In the genomic region with DNA sequence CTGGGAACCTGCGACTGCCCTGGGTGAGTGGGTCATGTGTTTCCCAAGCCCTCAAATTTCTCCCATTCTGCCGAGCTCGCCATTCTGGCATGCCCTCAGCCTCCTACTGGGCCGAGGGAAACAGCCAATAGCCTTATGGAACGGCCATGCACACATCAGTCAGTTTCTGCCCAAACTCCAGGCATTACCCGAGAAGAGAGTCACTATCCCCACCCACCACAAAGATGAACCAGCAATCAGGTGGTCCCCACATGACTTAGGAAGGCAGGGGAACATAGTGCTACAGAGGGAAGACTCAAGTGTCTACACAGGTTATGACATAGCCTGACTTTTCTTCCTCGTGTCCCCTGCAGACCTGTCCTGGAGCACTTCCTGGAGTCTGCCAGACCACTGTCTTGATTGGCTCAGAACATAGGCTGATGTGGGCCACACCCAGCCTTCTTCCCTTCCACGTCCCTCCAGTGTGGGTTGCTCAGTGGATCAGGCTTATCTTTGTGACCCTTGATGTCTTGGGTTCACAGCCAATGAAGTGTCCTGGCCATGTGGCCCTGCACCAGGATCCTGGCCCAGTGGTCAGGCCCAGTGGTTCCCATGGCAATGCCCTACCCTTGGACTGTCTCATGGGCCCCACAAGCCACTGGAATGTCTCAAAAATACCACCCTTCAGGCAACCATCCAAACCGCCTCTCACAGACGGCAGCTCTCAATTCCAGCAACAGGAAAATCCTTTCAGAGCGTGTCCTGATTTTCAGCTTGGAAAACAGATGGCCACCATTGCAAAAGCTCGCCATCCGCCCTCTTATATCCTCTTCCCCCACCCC, we compare ENCODE assay signal across 8 mouse cellular contexts. TPM values are rescaled to one million over a fixed set of nuclear protein-coding genes. Genes with fewer than 3 reads are reported as not detected.
DNase-seq lines count a peak whose midpoint lies in the region; ATAC-seq and TF ChIP-seq lines count a peak whose summit lies in the region.

No protein-coding gene starts in this region.

- H3K27ac ChIP-seq in liver, embryonic 12.5 days, result no peak overlapping the region
- H3K27ac ChIP-seq in liver, postnatal 0 days (ENCODE audit: low read depth), result no peak overlapping the region
- peak overlapping the region; percentile 99 for H3K27ac ChIP-seq in heart, embryonic 13.5 days (replicated peaks)
- peak overlapping the region; percentile 46 for H3K27ac ChIP-seq in midbrain, embryonic 11.5 days (ENCODE audit: low read depth, low read length)

- no peak overlapping the region for H3K9ac ChIP-seq in liver, embryonic 12.5 days
- no peak overlapping the region for H3K9ac ChIP-seq in liver, postnatal 0 days (replicated peaks)
- H3K9ac ChIP-seq in heart, embryonic 13.5 days, result 0 out of 2 replicates have a peak overlapping the region, but pooled peaks have one; percentile 50
- no peak overlapping the region for H3K9ac ChIP-seq in midbrain, embryonic 11.5 days (ENCODE audit: low read length)

- H3K9me3 ChIP-seq in liver, embryonic 12.5 days (replicated peaks), result no peaks in the 10 kb centered on the region
- no peaks in the 10 kb centered on the region for H3K9me3 ChIP-seq in liver, postnatal 0 days (ENCODE audit: low read length)
- no peaks in the 10 kb centered on the region for H3K9me3 ChIP-seq in heart, embryonic 13.5 days
- no peaks in the 10 kb centered on the region for H3K9me3 ChIP-seq in midbrain, embryonic 11.5 days (ENCODE audit: control insufficient read depth, low read length)

- H3K4me3 ChIP-seq in liver, embryonic 12.5 days, result no peak overlapping the region
- no peak overlapping the region for H3K4me3 ChIP-seq in liver, postnatal 0 days (ENCODE audit: low read depth, low read length)
- no peak overlapping the region for H3K4me3 ChIP-seq in heart, embryonic 13.5 days
- no peak overlapping the region for H3K4me3 ChIP-seq in midbrain, embryonic 11.5 days (ENCODE audit: low read depth, low read length)

- H3K27me3 ChIP-seq in liver, embryonic 12.5 days (replicated peaks), result no peaks in the 10 kb centered on the region
- H3K27me3 ChIP-seq in liver, postnatal 0 days (ENCODE audit: insufficient read depth, low read length), result no peaks in the 10 kb centered on the region
- H3K27me3 ChIP-seq in heart, embryonic 13.5 days (replicated peaks), result no peaks in the 10 kb centered on the region
- no peaks in the 10 kb centered on the region; the same call in 1 of the 2 replicates for H3K27me3 ChIP-seq in midbrain, embryonic 11.5 days (ENCODE audit: control insufficient read depth, insufficient read depth, low read length)

- no peak for TF ChIP-seq CTCF in liver, postnatal 0 days (IDR thresholded peaks at IDR 0.05; ENCODE audit: low read depth)

- H3K4me2 ChIP-seq in liver, embryonic 12.5 days, result no peak overlapping the region
- no peak overlapping the region for H3K4me2 ChIP-seq in liver, postnatal 0 days (ENCODE audit: low read depth, low read length)
- H3K4me2 ChIP-seq in heart, embryonic 13.5 days, result no peak overlapping the region
- H3K4me2 ChIP-seq in midbrain, embryonic 11.5 days, result no peak overlapping the region

- ATAC-seq in liver, embryonic 12.5 days, result 0 out of 2 replicates have a peak, but pooled peaks have one; percentile 8
- ATAC-seq in liver, postnatal 0 days, result no peak
- ATAC-seq in heart, embryonic 13.5 days (ENCODE audit: extremely low read depth, insufficient number of reproducible peaks, low FRiP score, low TSS enrichment), result no peak
- ATAC-seq in midbrain, embryonic 11.5 days (ENCODE audit: low FRiP score), result no peak

- TF ChIP-seq EP300 in liver, postnatal 0 days (IDR thresholded peaks at IDR 0.05; ENCODE audit: low read depth), result no peak

- H3K36me3 ChIP-seq in liver, embryonic 12.5 days, result no peaks in the 10 kb centered on the region
- H3K36me3 ChIP-seq in liver, postnatal 0 days (replicated peaks; ENCODE audit: insufficient read depth, low read length), result no peaks in the 10 kb centered on the region
- H3K36me3 ChIP-seq in heart, embryonic 13.5 days, result no peaks in the 10 kb centered on the region
- no peaks in the 10 kb centered on the region for H3K36me3 ChIP-seq in midbrain, embryonic 11.5 days (ENCODE audit: control insufficient read depth, insufficient read depth, low read length)

- H3K4me1 ChIP-seq in liver, embryonic 12.5 days, result peaks cover 66% of the 10 kb centered on the region
- H3K4me1 ChIP-seq in liver, postnatal 0 days (ENCODE audit: insufficient read depth), result peaks cover 49% of the 10 kb centered on the region
- peaks cover 85% of the 10 kb centered on the region for H3K4me1 ChIP-seq in heart, embryonic 13.5 days
- H3K4me1 ChIP-seq in midbrain, embryonic 11.5 days (ENCODE audit: control insufficient read depth, insufficient read depth, low read length), result peaks cover 49% of the 10 kb centered on the region

- WGBS in liver, embryonic 12.5 days (ENCODE audit: insufficient replicate concordance), result 58% methylated on average over 13 of the region's 13 CpGs
- 66% methylated on average over 13 of the region's 13 CpGs for WGBS in liver, postnatal 0 days (ENCODE audit: insufficient replicate concordance)
- WGBS in heart, embryonic 13.5 days, result 41% methylated on average over 13 of the region's 13 CpGs
- WGBS in midbrain, embryonic 11.5 days, result 45% methylated on average over 13 of the region's 13 CpGs

- DNase-seq in liver, postnatal 0 days, result no peak
- DNase-seq in cerebellum, adult 9-11 months, result peak; percentile 58
- peak; percentile 78 to 84 for DNase-seq in layer of hippocampus, adult 8-10 months (ENCODE audit: low spot score in 2 of 2)
- DNase-seq in midbrain, embryonic 11.5 days (ENCODE audit: low spot score, missing footprints), result peak; percentile 86
- DNase-seq in gastrocnemius, adult 18-20 months (ENCODE audit: low spot score), result no peak
- DNase-seq in spleen, postnatal 10 days (ENCODE audit: low spot score in 2 of 2), result no peak

RNA-seq across cellular contexts. Expression of a gene that starts 58.0 kb away (rescaled TPM):
- polyA plus RNA-seq in liver, embryonic 12.5 days (2016; fragmentation: Nextera tagmentation; extraction: Ambion mirVana), result 6.7 and 7.7 TPM in 2 replicates
- polyA plus RNA-seq in liver, postnatal 0 days (2015; fragmentation: Nextera tagmentation; extraction: Ambion mirVana), result 5.0 and 5.3 TPM in 2 replicates
- 32.7 and 34.1 TPM in 2 replicates for polyA plus RNA-seq in heart, embryonic 13.5 days (2015; fragmentation: Nextera tagmentation; extraction: Ambion mirVana)
- 10 to 100 TPM; 61.7 to 72.0 (median 66.8) TPM for total RNA-seq in layer of hippocampus, adult 8-10 months (2022)
- polyA plus RNA-seq in midbrain, embryonic 11.5 days (2014; fragmentation: Nextera tagmentation; extraction: Ambion mirVana), result 24.4 and 26.4 TPM in 2 replicates
- 10 to 100 TPM; 20.3 to 24.8 TPM for total RNA-seq in gastrocnemius, adult 18-20 months (2021)

Comparison
In these comparisons a context has a peak if more than half of its experiments do, and no peak if none do; other contexts are left out.
1. H3K27ac ChIP-seq: peak in heart, embryonic 13.5 days (single experiment) and midbrain, embryonic 11.5 days (single experiment); none in liver, embryonic 12.5 days (single experiment) and liver, postnatal 0 days (single experiment).
2. DNase-seq: peak in cerebellum, adult 9-11 months (single experiment), layer of hippocampus, adult 8-10 months (2 of 2) and midbrain, embryonic 11.5 days (single experiment); none in liver, postnatal 0 days (single experiment), gastrocnemius, adult 18-20 months (single experiment) and spleen, postnatal 10 days (0 of 2).